Mouse (Mus musculus): Measurements from ENCODE around the gene Higd1c.

DNA sequence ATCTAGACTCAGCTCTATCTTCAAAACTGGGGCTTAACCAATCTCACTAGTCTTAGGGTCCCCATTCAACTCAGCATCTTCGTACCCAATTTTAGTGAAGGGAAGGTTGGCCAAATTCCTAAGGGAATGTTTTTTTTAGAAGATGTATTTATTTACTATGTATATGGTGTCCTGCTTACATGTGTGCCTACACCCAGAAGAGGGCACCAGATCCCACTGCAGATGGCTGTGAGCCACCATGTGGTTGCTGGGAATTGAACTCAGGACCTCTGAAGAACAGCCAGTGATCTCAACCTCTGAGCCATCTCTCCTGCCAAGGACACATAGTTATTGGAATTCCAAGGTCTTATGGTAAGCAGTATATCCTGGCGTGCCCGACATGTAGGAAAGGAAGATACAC lies 31.2 kb downstream of the Higd1c start:
- TF ChIP-seq CTCF (IDR thresholded peaks at IDR 0.05; ENCODE audit: low read depth, low read length) (peak; percentile 4), POLR2A (IDR thresholded peaks at IDR 0.05; ENCODE audit: insufficient read depth, low read length) (no peak)

Data from ES-Bruce4 (cell line).